Mouse (Mus musculus) heart, embryonic 11.5 days (tissue): ENCODE results near the gene Rasal2. TPM values are rescaled to one million over a fixed set of nuclear protein-coding genes. Genes with fewer than 3 reads are reported as not detected.
"Not testable (repeated sequence)": the region's sequence is repeated elsewhere in the genome, so short reads cannot be mapped to it uniquely, and the experiment has no call there.

ENCODE experiments used
- ATAC-seq: fragments of 200-750 bp; cut with Nextera tagmentation; replicated peaks from 2 replicates; pipeline ENCODE4 v1.8.0; 2017; ENCODE audit warnings: moderate library complexity; ENCODE audit not compliant: insufficient number of reproducible peaks, low FRiP score, low TSS enrichment
- H3K27ac ChIP-seq: fragments of 300-500 bp; sonication (generic); 2 replicates; pipeline ENCODE4 v1.5.1; 2014; ENCODE audit warnings: mild to moderate bottlenecking, low read depth, low read length
- H3K27me3 ChIP-seq: fragments of 300-500 bp; sonication (generic); 2 replicates; pipeline ENCODE4 v1.6.1; 2014; ENCODE audit warnings: mild to moderate bottlenecking, low read length, mixed read lengths; ENCODE audit not compliant: control insufficient read depth, insufficient read depth
- H3K36me3 ChIP-seq: fragments of 300-500 bp; sonication (generic); 2 replicates; pipeline ENCODE4 v1.6.1; 2014; ENCODE audit warnings: mild to moderate bottlenecking, low read length, moderate library complexity, mixed read lengths; ENCODE audit not compliant: control insufficient read depth, insufficient read depth
- H3K4me1 ChIP-seq: fragments of 300-500 bp; sonication (generic); 2 replicates; pipeline ENCODE4 v1.6.1; 2014; ENCODE audit warnings: low read length; ENCODE audit not compliant: control insufficient read depth, insufficient read depth
- H3K4me2 ChIP-seq: fragments of 300-500 bp; sonication (generic); 2 replicates; pipeline ENCODE4 v1.6.1; 2014; ENCODE audit warnings: mild to moderate bottlenecking, moderate library complexity
- H3K4me3 ChIP-seq: fragments of 300-500 bp; sonication (generic); 2 replicates; pipeline ENCODE4 v1.5.1; 2014; ENCODE audit warnings: low read depth, low read length
- H3K9ac ChIP-seq: fragments of 300-500 bp; sonication (generic); 2 replicates; pipeline ENCODE4 v1.6.1; 2014; ENCODE audit warnings: mild to moderate bottlenecking, low read depth, low read length, moderate library complexity
- H3K9me3 ChIP-seq: fragments of 300-500 bp; sonication (generic); replicated peaks from 2 replicates; pipeline ENCODE4 v1.6.1; 2016; ENCODE audit warnings: low read length; ENCODE audit not compliant: control insufficient read depth
- WGBS: fragments of 180-500 bp; shearing (Covaris S2); extraction: QIAGEN DNeasy Blood & Tissue Kit; methylation state at CpG from one replicate; pipeline ENCODE4 v1.1.7; 2014; ENCODE audit not compliant: insufficient replicate concordance; 5-methylcytosine and 5-hydroxymethylcytosine counted together
- polyA plus RNA-seq: library from polyadenylated mRNA; unstranded; fragments of >200 nt; fragmentation: Nextera tagmentation; extraction: Ambion mirVana; gene quantifications from 2 replicates; pipeline ENCODE4 v1.2.1, GENCODE M21; 2014

The Rasal2 gene
- polyA plus RNA-seq, 1 experiment from 2014 or later = 16.4 TPM

DNA sequence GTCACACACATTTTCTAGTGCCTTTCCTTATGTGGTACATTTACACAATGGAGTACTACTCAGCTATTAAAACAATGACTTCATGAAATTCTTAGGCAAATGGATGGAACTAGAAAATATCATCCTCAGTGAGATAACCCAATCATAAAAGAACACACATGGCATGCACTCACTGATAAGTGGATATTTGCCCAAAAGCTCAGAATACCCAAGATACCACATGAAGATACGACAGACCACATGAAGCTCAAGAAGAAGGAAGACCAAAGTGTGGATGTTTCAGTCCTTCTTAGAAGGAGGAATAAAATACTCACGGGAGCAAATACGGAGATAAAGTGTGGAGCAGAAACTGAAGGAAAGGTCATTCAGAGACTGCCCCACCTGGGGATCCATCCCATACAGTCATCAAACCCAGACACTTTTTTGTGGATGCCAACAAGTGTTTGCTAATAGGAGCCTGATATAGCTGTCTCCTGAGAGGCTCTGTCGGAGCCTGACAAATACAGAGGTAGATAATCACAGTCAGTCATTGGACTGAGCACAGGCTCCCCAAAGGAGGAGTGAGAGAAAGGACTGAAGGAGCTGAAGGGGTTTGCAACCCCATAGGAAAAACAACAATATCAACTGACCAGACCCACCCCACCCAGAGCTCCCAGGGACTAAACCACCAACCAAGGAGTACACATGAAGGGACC, 175.6 kb downstream of the Rasal2 start:
- not testable (repeated sequence) for ATAC-seq, H3K27me3 ChIP-seq, H3K9me3 ChIP-seq, H3K4me3 ChIP-seq, H3K36me3 ChIP-seq, H3K9ac ChIP-seq, H3K4me1 ChIP-seq, H3K4me2 ChIP-seq, H3K27ac ChIP-seq
- 83% methylated on average over 4 of the region's 4 CpGs for WGBS

DNA sequence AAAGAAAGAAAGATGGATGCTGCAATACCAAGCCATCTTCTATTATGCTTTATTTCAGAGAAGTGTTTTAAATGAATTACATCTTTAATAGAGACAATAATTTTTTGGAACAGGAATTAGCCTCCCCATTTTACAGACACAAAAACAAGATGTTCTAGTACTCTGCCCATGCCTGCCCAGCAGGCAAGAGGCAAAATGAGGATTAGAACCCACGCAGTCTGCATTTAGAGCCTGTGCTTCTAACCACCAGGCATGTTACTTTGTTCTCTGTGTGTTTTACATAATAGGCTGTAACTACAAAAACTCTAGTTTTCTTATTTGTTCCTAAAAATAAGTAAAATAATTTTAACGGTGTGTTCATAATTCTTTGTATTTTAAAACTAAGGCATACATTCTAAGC, 178.9 kb downstream of the Rasal2 start:
- WGBS = 81% methylated on average over 2 of the region's 2 CpGs
- Histone ChIP-seq H3K9me3 (no peaks in the 10 kb centered on the region), H3K36me3 (no peaks in the 10 kb centered on the region), H3K4me1 (no peaks in the 10 kb centered on the region; the same call in 1 of the 2 replicates), H3K27me3 (no peaks in the 10 kb centered on the region), H3K4me3 (no peak overlapping the region), H3K27ac (no peak overlapping the region), H3K9ac (no peak overlapping the region), H3K4me2 (no peak overlapping the region)
- no peak for ATAC-seq

DNA sequence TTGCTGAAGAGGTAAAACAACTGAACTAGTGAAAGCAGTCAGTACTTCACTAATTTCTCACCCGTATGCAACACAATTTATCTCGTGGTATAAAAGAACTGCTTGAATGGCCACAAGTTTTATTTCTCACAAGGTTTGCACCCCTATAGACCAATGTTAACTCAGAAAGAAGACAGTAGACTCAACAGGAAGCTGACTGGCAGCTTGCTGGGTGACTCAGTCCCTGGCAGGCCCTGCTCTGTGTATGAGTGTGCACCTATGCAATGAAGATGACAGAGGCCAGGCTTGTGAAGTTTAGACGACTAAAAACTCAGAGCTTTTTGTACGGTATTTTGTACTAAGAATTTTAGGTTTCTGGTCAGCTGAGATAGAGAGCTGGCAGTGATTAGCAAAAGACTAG, 180.0 kb downstream of the Rasal2 start:
- H3K36me3 ChIP-seq = no peaks in the 10 kb centered on the region
- no peak for ATAC-seq
- no peaks in the 10 kb centered on the region for H3K27me3 ChIP-seq
- no peak overlapping the region for H3K27ac ChIP-seq
- no peaks in the 10 kb centered on the region; the same call in 1 of the 2 replicates for H3K4me1 ChIP-seq
- no peaks in the 10 kb centered on the region for H3K9me3 ChIP-seq
- WGBS = 64% methylated on average over 4 of the region's 4 CpGs
- no peak overlapping the region for H3K9ac ChIP-seq
- no peak overlapping the region for H3K4me3 ChIP-seq
- no peak overlapping the region for H3K4me2 ChIP-seq

DNA sequence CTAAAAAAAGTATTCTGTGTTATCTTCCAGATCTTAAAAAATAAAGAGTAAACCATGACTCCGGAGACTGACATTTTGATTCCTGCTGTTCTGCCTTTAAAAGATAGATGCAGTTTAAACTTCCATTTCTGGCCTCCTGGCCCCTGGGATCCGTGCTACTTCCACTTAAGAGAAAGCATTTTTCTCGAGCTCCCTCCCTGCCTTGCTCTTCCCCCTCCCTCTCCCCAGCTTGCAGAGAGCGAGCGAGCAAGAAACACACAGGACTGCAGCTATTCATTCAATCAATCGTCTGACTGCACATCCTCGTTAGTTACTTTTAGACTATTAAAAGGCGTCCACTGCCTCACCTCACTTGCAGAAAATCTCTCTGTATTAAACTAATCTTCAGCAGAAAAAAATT, 181.4 kb downstream of the Rasal2 start:
- Histone ChIP-seq H3K4me2 (peak overlapping the region; percentile 45), H3K9ac (no peak overlapping the region)
- WGBS = 23% methylated on average over 8 of the region's 8 CpGs

DNA sequence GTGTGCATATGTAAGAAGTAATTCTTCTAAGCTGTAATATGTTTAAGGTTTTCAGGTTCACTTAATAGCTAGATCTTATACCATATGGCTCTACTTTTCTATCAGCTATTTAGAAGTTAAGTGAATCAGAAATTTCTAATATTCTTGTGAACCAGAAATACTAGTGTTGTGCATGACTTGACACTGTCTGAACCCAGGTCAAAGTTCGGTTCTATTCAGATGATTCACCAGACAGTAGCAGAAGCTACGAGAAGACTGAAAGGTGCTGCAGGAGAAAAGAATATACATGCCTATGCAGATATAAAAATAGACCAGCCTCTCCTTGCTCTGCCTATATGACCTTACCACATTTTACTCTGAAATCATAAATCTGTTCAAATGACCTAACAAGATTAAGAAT, 182.0 kb downstream of the Rasal2 start:
- H3K4me2 ChIP-seq = no peak overlapping the region
- no peaks in the 10 kb centered on the region for H3K27me3 ChIP-seq
- ATAC-seq = no peak
- H3K36me3 ChIP-seq = no peaks in the 10 kb centered on the region
- H3K9ac ChIP-seq = no peak overlapping the region
- H3K4me3 ChIP-seq = no peak overlapping the region
- 66% methylated on average over 2 of the region's 2 CpGs for WGBS
- H3K27ac ChIP-seq = no peak overlapping the region
- H3K9me3 ChIP-seq = no peaks in the 10 kb centered on the region
- no peaks in the 10 kb centered on the region; the same call in 1 of the 2 replicates for H3K4me1 ChIP-seq

More for the DNA sequence above, 181.4 kb downstream of the Rasal2 start:
- ATAC-seq = no peak
- Histone ChIP-seq H3K27ac (no peak overlapping the region), H3K9me3 (no peaks in the 10 kb centered on the region), H3K27me3 (no peaks in the 10 kb centered on the region), H3K4me1 (no peaks in the 10 kb centered on the region; the same call in 1 of the 2 replicates), H3K36me3 (no peaks in the 10 kb centered on the region), H3K4me3 (peak overlapping the region; percentile 10; the same call in 1 of the 2 replicates)

DNA sequence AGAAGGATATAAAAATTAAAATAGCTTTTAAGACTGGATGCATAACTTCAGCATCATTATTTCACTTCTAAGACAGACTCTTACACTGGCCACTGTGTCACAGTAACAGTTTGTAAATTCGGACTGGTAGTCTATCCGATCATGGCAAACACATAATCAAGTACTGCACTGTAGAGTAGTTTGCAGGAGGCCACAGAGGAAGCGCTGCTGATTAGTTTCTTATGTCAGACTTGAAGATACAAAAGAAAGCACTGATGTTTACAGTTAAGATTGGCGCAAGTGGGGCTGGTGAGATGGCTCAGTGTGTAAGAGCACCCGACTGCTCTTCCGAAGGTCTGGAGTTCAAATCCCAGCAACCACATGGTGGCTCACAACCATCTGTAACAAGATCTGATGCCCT, 187.4 kb downstream of the Rasal2 start:
- no peak for ATAC-seq
- H3K9ac ChIP-seq = no peak overlapping the region
- no peaks in the 10 kb centered on the region for H3K9me3 ChIP-seq
- H3K27ac ChIP-seq = no peak overlapping the region
- H3K4me1 ChIP-seq = no peaks in the 10 kb centered on the region
- 86% methylated on average over 6 of the region's 6 CpGs for WGBS
- no peak overlapping the region for H3K4me2 ChIP-seq
- no peaks in the 10 kb centered on the region for H3K27me3 ChIP-seq
- no peaks in the 10 kb centered on the region for H3K36me3 ChIP-seq
- no peak overlapping the region for H3K4me3 ChIP-seq

DNA sequence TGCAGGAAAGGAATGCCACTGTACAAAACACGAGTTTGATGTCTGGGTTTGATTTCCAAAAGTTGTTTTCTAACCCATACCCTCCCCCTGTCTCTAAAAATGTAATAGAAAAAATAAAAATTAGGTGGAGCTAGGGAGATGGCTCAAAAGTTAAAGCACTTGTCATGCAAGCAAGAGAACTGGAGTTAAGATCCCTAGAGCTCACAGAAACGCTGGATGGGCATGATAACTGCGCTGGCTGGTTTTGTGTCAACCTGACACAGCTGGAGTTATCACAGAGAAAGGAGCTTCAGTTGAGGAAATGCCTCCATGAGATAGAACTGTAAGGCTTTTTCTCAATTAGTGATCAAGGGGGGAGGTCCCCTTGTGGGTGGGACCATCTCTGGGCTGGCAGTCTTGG, 191.5 kb downstream of the Rasal2 start:
- H3K4me2 ChIP-seq = no peak overlapping the region
- 74% methylated on average over 3 of the region's 3 CpGs for WGBS
- H3K4me3 ChIP-seq = no peak overlapping the region
- no peak overlapping the region for H3K9ac ChIP-seq
- H3K36me3 ChIP-seq = no peaks in the 10 kb centered on the region
- no peaks in the 10 kb centered on the region for H3K27me3 ChIP-seq
- no peaks in the 10 kb centered on the region for H3K9me3 ChIP-seq
- ATAC-seq = no peak
- H3K4me1 ChIP-seq = no peaks in the 10 kb centered on the region
- H3K27ac ChIP-seq = no peak overlapping the region

DNA sequence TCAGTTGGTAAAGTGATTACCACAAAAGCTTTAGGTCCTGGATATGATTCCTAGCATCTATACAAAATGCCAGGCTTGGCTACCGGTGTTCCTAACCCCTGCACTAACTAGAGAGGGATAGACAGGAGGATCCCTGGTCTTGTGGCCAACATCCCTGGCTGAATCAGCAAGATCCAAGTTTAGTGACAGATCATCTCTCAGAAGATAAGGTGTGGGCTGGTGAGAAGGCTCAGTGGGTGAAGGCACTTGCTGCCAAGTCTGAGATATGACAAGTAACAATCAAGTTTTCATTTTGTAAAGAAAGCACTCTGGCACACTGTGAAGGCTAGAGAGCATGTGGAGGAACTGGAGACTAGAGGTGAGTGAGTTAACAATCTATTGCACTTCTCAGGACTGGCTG, 191.9 kb downstream of the Rasal2 start:
- 93% methylated on average over 1 of the region's 1 CpGs for WGBS
- Histone ChIP-seq H3K27me3 (no peaks in the 10 kb centered on the region), H3K4me3 (no peak overlapping the region), H3K4me1 (no peaks in the 10 kb centered on the region), H3K36me3 (no peaks in the 10 kb centered on the region), H3K4me2 (no peak overlapping the region), H3K9ac (no peak overlapping the region), H3K27ac (no peak overlapping the region), H3K9me3 (no peaks in the 10 kb centered on the region)
- ATAC-seq = no peak

DNA sequence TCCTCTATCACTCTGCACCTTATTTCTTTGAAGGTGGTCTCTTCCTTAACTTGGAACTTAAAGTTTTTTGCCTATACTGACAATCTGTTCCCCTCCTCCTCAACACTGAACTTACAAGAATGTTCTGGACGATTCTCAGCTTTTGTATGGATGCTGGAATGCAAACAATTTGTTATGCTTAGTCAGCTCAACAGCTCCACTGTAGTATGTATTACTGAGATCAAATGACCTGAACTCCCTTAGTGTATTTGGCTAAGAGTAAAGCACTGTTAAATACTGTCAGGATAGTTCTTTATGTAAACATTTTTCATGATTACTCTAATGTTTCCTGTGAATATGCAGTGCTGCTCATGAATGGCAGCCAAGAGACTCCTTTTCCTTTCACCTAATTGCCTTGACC, 203.6 kb downstream of the Rasal2 start:
- Histone ChIP-seq H3K4me3 (no peak overlapping the region), H3K9me3 (no peaks in the 10 kb centered on the region), H3K36me3 (no peaks in the 10 kb centered on the region), H3K4me1 (no peaks in the 10 kb centered on the region), H3K27ac (no peak overlapping the region), H3K4me2 (no peak overlapping the region), H3K9ac (no peak overlapping the region), H3K27me3 (no peaks in the 10 kb centered on the region)
- 8% methylated on average over 1 of the region's 1 CpGs for WGBS
- ATAC-seq = no peak
